Mouse (Mus musculus) MEL (cell line): ENCODE data around the gene Rmdn2. TPM values are rescaled to one million over a fixed set of nuclear protein-coding genes. Genes with fewer than 3 reads are reported as not detected.

ENCODE experiments used
- DNase-seq: peaks from one replicate; pipeline ENCODE4 v3.0.0; 2011; ENCODE audit warnings: low read depth, low spot score
- H3K27ac ChIP-seq: 2 replicates; pipeline ENCODE4 v1.5.1; 2012; ENCODE audit warnings: low read depth, mild to moderate bottlenecking, control low read depth, low read length, moderate library complexity; ENCODE audit not compliant: control insufficient read depth
- H3K27me3 ChIP-seq, 2 experiments: fragments of 150-350 bp in 1 of 2; sonication (generic) in 1 of 2; 2 replicates each; pipeline ENCODE4 v1.6.1; 2012; ENCODE audit warnings: low read length in 2 of 2, mild to moderate bottlenecking in 2 of 2, improper control_type of control experiment in 1 of 2, moderate library complexity in 1 of 2; ENCODE audit not compliant: insufficient read depth in 2 of 2, control insufficient read depth in 1 of 2
- H3K36me3 ChIP-seq, 2 experiments: 2 replicates each; pipeline ENCODE4 v1.6.1; 2012 to 2014; ENCODE audit warnings: low read length in 2 of 2, improper control_type of control experiment in 1 of 2, inconsistent platforms in 1 of 2, mild to moderate bottlenecking in 1 of 2; ENCODE audit not compliant: insufficient read depth in 2 of 2, control insufficient read depth in 1 of 2
- H3K4me1 ChIP-seq, 2 experiments: fragments of 150-350 bp in 1 of 2; sonication (generic) in 1 of 2; 2 replicates each; pipeline ENCODE4 v1.6.1; 2012; ENCODE audit warnings: low read length in 2 of 2, improper control_type of control experiment in 1 of 2, mild to moderate bottlenecking in 1 of 2; ENCODE audit not compliant: insufficient read depth in 2 of 2, control insufficient read depth in 1 of 2
- H3K4me3 ChIP-seq, 2 experiments: fragments of 150-350 bp in 1 of 2; sonication (generic) in 1 of 2; 2 replicates each; pipeline ENCODE4 v1.5.1; 2012; ENCODE audit warnings: low read depth in 2 of 2, low read length in 2 of 2, mild to moderate bottlenecking in 2 of 2, moderate library complexity in 2 of 2, control low read depth in 1 of 2, improper control_type of control experiment in 1 of 2; ENCODE audit not compliant: control insufficient read depth in 1 of 2, insufficient read depth in 1 of 2
- H3K79me2 ChIP-seq: 2 replicates; pipeline ENCODE4 v1.6.1; 2012; ENCODE audit warnings: mild to moderate bottlenecking, low read length, moderate library complexity; ENCODE audit not compliant: control insufficient read depth, poor library complexity, insufficient read depth
- H3K9ac ChIP-seq: 2 replicates; pipeline ENCODE4 v1.6.1; 2012; ENCODE audit warnings: low read depth, mild to moderate bottlenecking, control low read depth, low read length, moderate library complexity; ENCODE audit not compliant: control insufficient read depth, poor library complexity, severe bottlenecking
- H3K9me3 ChIP-seq: fragments of 150-350 bp; sonication (generic); replicated peaks from 2 replicates; pipeline ENCODE4 v1.6.1; 2012; ENCODE audit warnings: mild to moderate bottlenecking, low read length, improper control_type of control experiment, moderate library complexity; ENCODE audit not compliant: insufficient read depth
- BHLHE40 ChIP-seq: IDR thresholded peaks from 2 replicates; pipeline ENCODE4 v1.6.1; 2012; ENCODE audit warnings: low read depth, mild to moderate bottlenecking, inconsistent platforms, low read length, improper control_type of control experiment, borderline replicate concordance
- CTCF ChIP-seq, 3 experiments: IDR thresholded peaks in 2 of 3; conservative IDR thresholded peaks in 1 of 3; 2 replicates each; pipeline ENCODE4 v1.5.1; 2011 to 2012; ENCODE audit warnings: low read length in 3 of 3, low read depth in 2 of 3, mild to moderate bottlenecking in 2 of 3, improper control_type of control experiment in 1 of 3, inconsistent platforms in 1 of 3, mixed read lengths in 1 of 3, moderate library complexity in 1 of 3; ENCODE audit not compliant: control insufficient read depth in 1 of 3, insufficient read depth in 1 of 3, poor library complexity in 1 of 3, severe bottlenecking in 1 of 3
- E2F4 ChIP-seq: IDR thresholded peaks from 2 replicates; pipeline ENCODE4 v1.6.1; 2011; ENCODE audit warnings: low read depth, low read length, improper control_type of control experiment, borderline replicate concordance
- EP300 ChIP-seq, 2 experiments: IDR thresholded peaks; 2 replicates each; pipeline ENCODE4 v1.6.1; 2011; ENCODE audit warnings: improper control_type of control experiment in 2 of 2, low read length in 2 of 2, low read depth in 1 of 2, mild to moderate bottlenecking in 1 of 2
- GABPA ChIP-seq: IDR thresholded peaks from 2 replicates; pipeline ENCODE4 v1.6.1; 2012; ENCODE audit warnings: low read depth, mild to moderate bottlenecking, inconsistent platforms, low read length, improper control_type of control experiment, moderate library complexity
- JUND ChIP-seq: IDR thresholded peaks from 2 replicates; pipeline ENCODE4 v1.6.1; 2011; ENCODE audit warnings: low read depth, mild to moderate bottlenecking, improper control_type of control experiment, low read length
- KAT2A ChIP-seq: conservative IDR thresholded peaks from 2 replicates; pipeline ENCODE4 v1.6.1; 2012; ENCODE audit warnings: low read depth, low read length, improper control_type of control experiment, inconsistent platforms
- MAX ChIP-seq: IDR thresholded peaks from 2 replicates; pipeline ENCODE4 v1.6.1; 2011; ENCODE audit warnings: low read length, improper control_type of control experiment
- MAZ ChIP-seq: IDR thresholded peaks from 2 replicates; pipeline ENCODE4 v1.6.1; 2012; ENCODE audit warnings: low read depth, mild to moderate bottlenecking, inconsistent platforms, low read length, improper control_type of control experiment
- MXI1 ChIP-seq: IDR thresholded peaks from 2 replicates; pipeline ENCODE4 v1.6.1; 2011; ENCODE audit warnings: mild to moderate bottlenecking, low read depth, low read length, improper control_type of control experiment
- MYB ChIP-seq: IDR thresholded peaks from 2 replicates; pipeline ENCODE4 v1.6.1; 2011; ENCODE audit warnings: mild to moderate bottlenecking, low read depth, low read length, improper control_type of control experiment
- NELFE ChIP-seq: IDR thresholded peaks from 2 replicates; pipeline ENCODE4 v1.6.1; 2011; ENCODE audit warnings: low read depth, low read length, improper control_type of control experiment
- POLR2A ChIP-seq, 2 experiments: IDR thresholded peaks; 2 replicates each; pipeline ENCODE4 v1.6.1; 2011 to 2012; ENCODE audit warnings: low read length in 2 of 2, mild to moderate bottlenecking in 2 of 2, control low read depth in 1 of 2, improper control_type of control experiment in 1 of 2, low read depth in 1 of 2, moderate library complexity in 1 of 2; ENCODE audit not compliant: control insufficient read depth in 1 of 2, insufficient read depth in 1 of 2, poor library complexity in 1 of 2
- RAD21 ChIP-seq: IDR thresholded peaks from 2 replicates; pipeline ENCODE4 v1.6.1; 2011; ENCODE audit warnings: mild to moderate bottlenecking, low read depth, low read length, improper control_type of control experiment
- RCOR1 ChIP-seq: IDR thresholded peaks from 2 replicates; pipeline ENCODE4 v1.6.1; 2012; ENCODE audit warnings: low read depth, mild to moderate bottlenecking, inconsistent platforms, low read length, improper control_type of control experiment
- SIN3A ChIP-seq: IDR thresholded peaks from 2 replicates; pipeline ENCODE4 v1.6.1; 2012; ENCODE audit warnings: low read length, improper control_type of control experiment, inconsistent platforms
- ZC3H11A ChIP-seq: IDR thresholded peaks from 2 replicates; pipeline ENCODE4 v1.6.1; 2012; ENCODE audit warnings: low read depth, mild to moderate bottlenecking, inconsistent platforms, low read length, improper control_type of control experiment
- ZMIZ1 ChIP-seq: IDR thresholded peaks from 2 replicates; pipeline ENCODE4 v1.6.1; 2012; ENCODE audit warnings: low read depth, mild to moderate bottlenecking, inconsistent platforms, low read length, improper control_type of control experiment, moderate library complexity
- polyA plus RNA-seq, 2 experiments: library from polyadenylated mRNA; stranded (reverse) in 1 of 2; unstranded in 1 of 2; fragments of >175 nt in 1 of 2; fragments of >200 nt in 1 of 2; gene quantifications; 2 replicates each; pipeline versions ENCODE4 v1.2.1 to v1.2.4; 2012; ENCODE audit warnings: low replicate concordance in 2 of 2, low read depth in 1 of 2; ENCODE audit not compliant: insufficient read length in 2 of 2, insufficient read depth in 1 of 2, missing spikeins in 1 of 2
- total RNA-seq: library from RNA; depleted of rRNA; stranded (reverse); fragments of 300-350 nt; gene quantifications from 2 replicates; pipeline ENCODE4 v1.2.3, GENCODE M21; 2012

Rmdn2 gene
- total and polyA plus RNA-seq, 3 experiments, result not detected

DNA sequence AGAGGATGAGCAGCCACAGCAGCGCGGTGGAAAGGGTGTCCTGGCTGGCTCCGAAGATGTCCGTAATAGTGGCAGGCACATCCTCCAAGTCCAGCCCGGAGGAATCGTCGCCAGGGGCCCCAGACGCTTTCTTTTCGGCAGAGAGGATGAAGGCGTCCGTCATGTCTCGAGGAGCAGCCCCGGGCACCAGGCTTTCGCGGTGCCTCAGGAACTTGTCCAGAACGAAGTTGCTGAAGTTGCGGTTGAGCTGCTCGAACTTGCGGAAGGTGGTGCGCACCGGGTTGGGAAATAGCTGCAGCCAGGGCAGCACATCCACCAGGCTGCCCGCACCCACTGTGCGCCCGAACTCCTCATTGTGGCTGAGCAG lies 101.6 kb downstream of the Rmdn2 start:
- Histone ChIP-seq H3K36me3 (no peaks in the 10 kb centered on the region), H3K9me3 (no peaks in the 10 kb centered on the region), H3K79me2 (no peaks in the 10 kb centered on the region), H3K4me3 (no peak overlapping the region), H3K27me3 (peaks cover 0 to 4% of the 10 kb centered on the region in 2 experiments; a peak in 2 of 4 replicates), H3K9ac (no peak overlapping the region), H3K27ac (no peak overlapping the region), H3K4me1 (no peaks in the 10 kb centered on the region)
- DNase-seq, result no peak
- no peak for TF ChIP-seq RCOR1
- TF ChIP-seq MAZ, result no peak
- no peak for TF ChIP-seq MAX
- TF ChIP-seq ZMIZ1, result no peak
- TF ChIP-seq CTCF (IDR thresholded peaks at IDR 0.05 in 2 of 3, conservative IDR thresholded peaks at IDR 0.05 in 1 of 3; ENCODE audit: control insufficient read depth in 1 of 3, insufficient read depth in 1 of 3, low read depth in 2 of 3, low read length in 3 of 3, poor library complexity in 1 of 3, severe bottlenecking in 1 of 3), result no peak
- no peak for TF ChIP-seq EP300 (IDR thresholded peaks at IDR 0.05; ENCODE audit: low read depth in 1 of 2, low read length in 2 of 2)
- TF ChIP-seq MXI1, result no peak
- no peak for TF ChIP-seq NELFE
- TF ChIP-seq GABPA, result no peak
- no peak for TF ChIP-seq ZC3H11A
- no peak for TF ChIP-seq JUND
- no peak for TF ChIP-seq SIN3A
- no peak for TF ChIP-seq RAD21
- TF ChIP-seq E2F4, result no peak
- TF ChIP-seq POLR2A (IDR thresholded peaks at IDR 0.05; ENCODE audit: control insufficient read depth in 1 of 2, insufficient read depth in 1 of 2, low read depth in 1 of 2, low read length in 2 of 2, poor library complexity in 1 of 2), result no peak
- no peak for TF ChIP-seq MYB

- Histone ChIP-seq H3K9ac (no peak overlapping the region), H3K4me1 (no peaks in the 10 kb centered on the region), H3K27me3 (peaks cover 0 to 2% of the 10 kb centered on the region in 2 experiments; a peak in 1 of 4 replicates), H3K79me2 (no peaks in the 10 kb centered on the region), H3K27ac (no peak overlapping the region)
- TF ChIP-seq BHLHE40 (no peak), POLR2A (IDR thresholded peaks at IDR 0.05; ENCODE audit: control insufficient read depth in 1 of 2, insufficient read depth in 1 of 2, low read depth in 1 of 2, low read length in 2 of 2, poor library complexity in 1 of 2) (no peak), EP300 (IDR thresholded peaks at IDR 0.05; ENCODE audit: low read depth in 1 of 2, low read length in 2 of 2) (no peak), KAT2A (no peak)
- TF ChIP-seq, all 39 proteins: peak for 0
- H3K9me3 ChIP-seq, result no peaks in the 10 kb centered on the region
- H3K36me3 ChIP-seq, result no peaks in the 10 kb centered on the region
- no peak for DNase-seq
- H3K4me3 ChIP-seq, result no peak overlapping the region
These were observed 102.1 kb downstream of the Rmdn2 start for GRCm38 (mm10) chr17:79713643-79714367.
